Mouse (Mus musculus) kidney, adult 9 months (tissue): ENCODE measurements around the gene Smurf2.
"Not testable (repeated sequence)": the region's sequence is repeated elsewhere in the genome, so short reads cannot be mapped to it uniquely, and the experiment has no call there.

Experiments
- DNase-seq: peaks from one replicate; pipeline ENCODE4 v3.0.0; 2022

The Smurf2 gene

GRCm38 (mm10) chr11:106807442-106807841 is 113.1 kb downstream of the Smurf2 start:
- not testable (repeated sequence) for DNase-seq

GRCm38 (mm10) chr11:106802069-106802627 is 118.4 kb downstream of the Smurf2 start:
- DNase-seq: no peak

- DNase-seq: no peak
Measured at GRCm38 (mm10) chr11:106795679-106796078, 124.8 kb downstream of the Smurf2 start.

GRCm38 (mm10) chr11:106793846-106794245 is 126.7 kb downstream of the Smurf2 start:
- DNase-seq: no peak

GRCm38 (mm10) chr11:106789649-106790048 is 130.9 kb downstream of the Smurf2 start:
- no peak for DNase-seq

GRCm38 (mm10) chr11:106788775-106789459 is 131.6 kb downstream of the Smurf2 start, which contains the start of the genes Ddx5 and Cep95:
Gene Ddx5 (minus strand): TSS chr11:106789185.
Gene Cep95 (plus strand): TSS chr11:106789252.
- DNase-seq: peak; percentile 99

- peak; percentile 98 for DNase-seq
Measured at GRCm38 (mm10) chr11:106788026-106788774, 132.3 kb downstream of the Smurf2 start.

GRCm38 (mm10) chr11:106787131-106788025 is 133.1 kb downstream of the Smurf2 start:
- peak; percentile 97 for DNase-seq

GRCm38 (mm10) chr11:106785043-106785442 is 135.5 kb downstream of the Smurf2 start:
- DNase-seq: no peak

GRCm38 (mm10) chr11:106784476-106784875 is 136.0 kb downstream of the Smurf2 start:
- no peak for DNase-seq

GRCm38 (mm10) chr11:106782841-106783764 is 137.4 kb downstream of the Smurf2 start:
- DNase-seq: no peak

GRCm38 (mm10) chr11:106782271-106782670 is 138.2 kb downstream of the Smurf2 start:
- DNase-seq: not testable (repeated sequence)

GRCm38 (mm10) chr11:106780590-106781220 is 139.8 kb downstream of the Smurf2 start:
- DNase-seq: no peak

- no peak for DNase-seq
Measured at GRCm38 (mm10) chr11:106780089-106780425, 140.5 kb downstream of the Smurf2 start.

- DNase-seq: peak; percentile 95
Measured at GRCm38 (mm10) chr11:106779388-106780088, 141.0 kb downstream of the Smurf2 start, which contains the start of gene Polg2. Gene Polg2 (minus strand): TSS chr11:106779537.

GRCm38 (mm10) chr11:106778589-106779387 is 141.7 kb downstream of the Smurf2 start:
- DNase-seq: no peak

- DNase-seq: no peak
Measured at GRCm38 (mm10) chr11:106778132-106778531, 142.4 kb downstream of the Smurf2 start.

- peak; percentile 65 for DNase-seq
Measured at GRCm38 (mm10) chr11:106777395-106777794, 143.1 kb downstream of the Smurf2 start.

- peak; percentile 79 for DNase-seq
Measured at GRCm38 (mm10) chr11:106776960-106777359, 143.6 kb downstream of the Smurf2 start.
